Mouse (Mus musculus) forebrain, embryonic 11.5 days (tissue): ENCODE measurements around the gene H3f3b. TPM values are rescaled to one million over a fixed set of nuclear protein-coding genes. Genes with fewer than 3 reads are reported as not detected.

Source experiments
- ATAC-seq: fragments of 200-750 bp; cut with Nextera tagmentation; replicated peaks from 2 replicates; pipeline ENCODE4 v1.8.0; 2017; ENCODE audit warnings: moderate TSS enrichment; ENCODE audit not compliant: low FRiP score
- DNase-seq: peaks from one replicate; pipeline ENCODE4 v3.0.0-alpha.2; 2017; ENCODE audit warnings: low spot score
- H3K27ac ChIP-seq: fragments of 300-500 bp; sonication (generic); 2 replicates; pipeline ENCODE4 v1.5.1; 2014; ENCODE audit warnings: low read depth, low read length
- H3K27me3 ChIP-seq: fragments of 300-500 bp; sonication (generic); 2 replicates; pipeline ENCODE4 v1.6.1; 2014; ENCODE audit warnings: mild to moderate bottlenecking, low read length, mixed read lengths; ENCODE audit not compliant: control insufficient read depth, insufficient read depth
- H3K36me3 ChIP-seq: fragments of 300-500 bp; sonication (generic); 2 replicates; pipeline ENCODE4 v1.6.1; 2014; ENCODE audit warnings: mild to moderate bottlenecking, low read length, moderate library complexity, mixed read lengths; ENCODE audit not compliant: control insufficient read depth, insufficient read depth
- H3K4me1 ChIP-seq: fragments of 300-500 bp; sonication (generic); replicated peaks from 2 replicates; pipeline ENCODE4 v1.6.1; 2014; ENCODE audit warnings: low read length, mixed read lengths; ENCODE audit not compliant: control insufficient read depth, insufficient read depth
- H3K4me2 ChIP-seq: fragments of 300-500 bp; sonication (generic); 2 replicates; pipeline ENCODE4 v1.6.1; 2014; ENCODE audit warnings: low read depth, mild to moderate bottlenecking, low read length, moderate library complexity, mixed read lengths; ENCODE audit not compliant: severe bottlenecking
- H3K4me3 ChIP-seq: fragments of 300-500 bp; sonication (generic); 2 replicates; pipeline ENCODE4 v1.5.1; 2014; ENCODE audit warnings: low read depth, low read length
- H3K9ac ChIP-seq: fragments of 300-500 bp; sonication (generic); 2 replicates; pipeline ENCODE4 v1.6.1; 2014; ENCODE audit warnings: low read length
- H3K9me3 ChIP-seq: fragments of 300-500 bp; sonication (generic); 2 replicates; pipeline ENCODE4 v1.6.1; 2016; ENCODE audit warnings: low read length, mixed read lengths; ENCODE audit not compliant: control insufficient read depth
- WGBS: fragments of 180-500 bp; shearing (Covaris S2); extraction: QIAGEN DNeasy Blood & Tissue Kit; methylation state at CpG from one replicate; pipeline ENCODE4 v1.1.7; 2014; 5-methylcytosine and 5-hydroxymethylcytosine counted together
- polyA plus RNA-seq: library from polyadenylated mRNA; unstranded; fragments of >200 nt; fragmentation: Nextera tagmentation; extraction: Ambion mirVana; gene quantifications from 2 replicates; pipeline ENCODE4 v1.2.1, GENCODE M21; 2014

H3f3b gene
- polyA plus RNA-seq, 1 experiment from 2014 or later, result 1,931 TPM

- no peak for DNase-seq
- no peak for ATAC-seq
These were observed 35.7 kb downstream of the H3f3b start for GRCm38 (mm10) chr11:115992098-115992497.

GRCm38 (mm10) chr11:115989686-115990085 is 38.1 kb downstream of the H3f3b start:
- Histone ChIP-seq H3K27me3 (no peaks in the 10 kb centered on the region), H3K4me3 (no peak overlapping the region), H3K9ac (no peak overlapping the region; the same call in 1 of the 2 replicates), H3K9me3 (no peaks in the 10 kb centered on the region), H3K27ac (no peak overlapping the region), H3K4me2 (0 out of 2 replicates have a peak overlapping the region, but pooled peaks have one; percentile 15), H3K4me1 (no peaks in the 10 kb centered on the region), H3K36me3 (no peaks in the 10 kb centered on the region)
- ATAC-seq (no peak), DNase-seq (no peak)
- WGBS, result 45% methylated on average over 15 of the region's 15 CpGs

More at GRCm38 (mm10) chr11:115992098-115992497, 35.7 kb downstream of the H3f3b start:
- 74% methylated on average over 4 of the region's 4 CpGs for WGBS
- no peaks in the 10 kb centered on the region for H3K4me1 ChIP-seq
- no peak overlapping the region for H3K9ac ChIP-seq
- no peaks in the 10 kb centered on the region for H3K36me3 ChIP-seq
- no peak overlapping the region for H3K27ac ChIP-seq
- H3K4me2 ChIP-seq, result no peak overlapping the region
- no peaks in the 10 kb centered on the region for H3K27me3 ChIP-seq
- no peak overlapping the region for H3K4me3 ChIP-seq
- H3K9me3 ChIP-seq, result no peaks in the 10 kb centered on the region

- no peak overlapping the region for H3K4me2 ChIP-seq
- no peak overlapping the region for H3K9ac ChIP-seq
- H3K4me1 ChIP-seq, result no peaks in the 10 kb centered on the region
- H3K27ac ChIP-seq, result no peak overlapping the region
- ATAC-seq (no peak), DNase-seq (no peak)
- H3K27me3 ChIP-seq, result no peaks in the 10 kb centered on the region
- H3K36me3 ChIP-seq, result no peaks in the 10 kb centered on the region
- 87% methylated on average over 8 of the region's 8 CpGs for WGBS
- H3K9me3 ChIP-seq, result no peaks in the 10 kb centered on the region
- H3K4me3 ChIP-seq, result no peak overlapping the region
These were observed 44.5 kb downstream of the H3f3b start for GRCm38 (mm10) chr11:115983291-115983690.

- Histone ChIP-seq H3K4me3 (no peak overlapping the region), H3K9me3 (no peaks in the 10 kb centered on the region), H3K27ac (no peak overlapping the region), H3K36me3 (no peaks in the 10 kb centered on the region), H3K4me1 (no peaks in the 10 kb centered on the region), H3K9ac (no peak overlapping the region), H3K4me2 (no peak overlapping the region), H3K27me3 (no peaks in the 10 kb centered on the region)
- DNase-seq (no peak), ATAC-seq (no peak)
- WGBS, result 92% methylated on average over 15 of the region's 15 CpGs
These were observed 45.3 kb downstream of the H3f3b start for GRCm38 (mm10) chr11:115982472-115982871.

- H3K4me3 ChIP-seq, result no peak overlapping the region
- peaks cover 26% of the 10 kb centered on the region for H3K27me3 ChIP-seq
- DNase-seq (no peak), ATAC-seq (no peak)
- H3K4me2 ChIP-seq, result no peak overlapping the region
- H3K4me1 ChIP-seq, result peaks cover 3% of the 10 kb centered on the region; the same call in 1 of the 2 replicates
- no peak overlapping the region for H3K9ac ChIP-seq
- no peaks in the 10 kb centered on the region for H3K9me3 ChIP-seq
- no peaks in the 10 kb centered on the region for H3K36me3 ChIP-seq
- H3K27ac ChIP-seq, result no peak overlapping the region
- 37% methylated on average over 12 of the region's 12 CpGs for WGBS
These were observed 52.2 kb downstream of the H3f3b start for GRCm38 (mm10) chr11:115975544-115975943.

- DNase-seq (no peak), ATAC-seq (no peak)
- Histone ChIP-seq H3K27ac (no peak overlapping the region), H3K27me3 (peaks cover 26% of the 10 kb centered on the region), H3K4me3 (peak overlapping the region; percentile 34), H3K4me2 (peak overlapping the region; percentile 64), H3K36me3 (no peaks in the 10 kb centered on the region), H3K9me3 (no peaks in the 10 kb centered on the region), H3K9ac (peak overlapping the region; percentile 43; the same call in 1 of the 2 replicates), H3K4me1 (peaks cover 3% of the 10 kb centered on the region; the same call in 1 of the 2 replicates)
- whole genome bisulfite sequencing, result 3% methylated on average over 18 of the region's 18 CpGs
These were observed 52.7 kb downstream of the H3f3b start for GRCm38 (mm10) chr11:115975083-115975420.

- Histone ChIP-seq H3K4me3 (peak within 1 kb of the TSS; percentile 34), H3K27me3 (peaks cover 26% of the 10 kb centered on the region), H3K4me2 (peak within 1 kb of the TSS; percentile 64), H3K9ac (peak within 1 kb of the TSS; percentile 43), H3K4me1 (peaks cover 3% of the 10 kb centered on the region; the same call in 1 of the 2 replicates), H3K36me3 (no peaks in the 10 kb centered on the region), H3K9me3 (no peaks in the 10 kb centered on the region), H3K27ac (no peak within 1 kb of the TSS)
- 10% methylated on average over 55 of the region's 58 CpGs for WGBS
- DNase-seq, result peak; percentile 64
- ATAC-seq, result no peak
These were observed 53.3 kb downstream of the H3f3b start, which contains the start of gene Itgb4 for GRCm38 (mm10) chr11:115974309-115975082. TSS of gene Itgb4 (plus strand) at chr11:115974709.
